Mouse (Mus musculus): Measurements from ENCODE around the gene Gm7980.
"Not testable (repeated sequence)": the region's sequence is repeated elsewhere in the genome, so short reads cannot be mapped to it uniquely, and the experiment has no call there.

Gm7980 gene

GRCm38 (mm10) chr14:41907190-41907589 is at the start of gene Gm7980:
Gene Gm7980, minus strand, starts transcription at chr14:41907290.
- DNase-seq (ENCODE audit: extremely low read depth, low read depth) = not testable (repeated sequence)

GRCm38 (mm10) chr14:41943695-41944094 is 36.6 kb upstream of the Gm7980 start, which contains the start of gene 1700024B05Rik:
Gene 1700024B05Rik, plus strand, starts transcription at chr14:41943995.
- DNase-seq (ENCODE audit: extremely low read depth, low read depth) = not testable (repeated sequence)

GRCm38 (mm10) chr14:41924649-41925048 is 17.6 kb upstream of the Gm7980 start, which contains the start of gene 1700049E17Rik1:
Gene 1700049E17Rik1, plus strand, starts transcription at chr14:41924949.
- not testable (repeated sequence) for DNase-seq (ENCODE audit: extremely low read depth, low read depth)
